Mouse (Mus musculus): Measurements from ENCODE around the gene Afg1l.

The Afg1l gene

GRCm38 (mm10) chr10:42477550-42478340 lies 620 bp downstream of the Afg1l start:
- no peak for DNase-seq (ENCODE audit: low spot score in 2 of 2)

- DNase-seq (ENCODE audit: low spot score in 2 of 2): no peak
Observed at GRCm38 (mm10) chr10:42476774-42477475, 1.4 kb downstream of the Afg1l start.

- DNase-seq (ENCODE audit: low spot score in 2 of 2): no peak
Observed at GRCm38 (mm10) chr10:42474946-42475514, 3.3 kb downstream of the Afg1l start.

- DNase-seq (ENCODE audit: low spot score in 2 of 2): no peak
Observed at GRCm38 (mm10) chr10:42464805-42465204, 13.6 kb downstream of the Afg1l start.

GRCm38 (mm10) chr10:42464224-42464623 lies 14.1 kb downstream of the Afg1l start:
- no peak for DNase-seq (ENCODE audit: low spot score in 2 of 2)

GRCm38 (mm10) chr10:42457557-42458191 lies 20.7 kb downstream of the Afg1l start:
- DNase-seq (ENCODE audit: low spot score in 2 of 2): no peak

GRCm38 (mm10) chr10:42455981-42456380 lies 22.4 kb downstream of the Afg1l start:
- no peak for DNase-seq (ENCODE audit: low spot score in 2 of 2)

GRCm38 (mm10) chr10:42454690-42455089 lies 23.7 kb downstream of the Afg1l start:
- DNase-seq (ENCODE audit: low spot score in 2 of 2): no peak

GRCm38 (mm10) chr10:42454266-42454665 lies 24.1 kb downstream of the Afg1l start:
- no peak for DNase-seq (ENCODE audit: low spot score in 2 of 2)

GRCm38 (mm10) chr10:42449672-42450071 lies 28.7 kb downstream of the Afg1l start:
- DNase-seq (ENCODE audit: low spot score in 2 of 2): no peak

- DNase-seq (ENCODE audit: low spot score in 2 of 2): no peak
Observed at GRCm38 (mm10) chr10:42448371-42448770, 30.0 kb downstream of the Afg1l start.

- DNase-seq (ENCODE audit: low spot score in 2 of 2): peak; percentile 18 to 26
Observed at GRCm38 (mm10) chr10:42446145-42446544, 32.2 kb downstream of the Afg1l start.

GRCm38 (mm10) chr10:42436842-42437805 lies 41.2 kb downstream of the Afg1l start:
- no peak for DNase-seq (ENCODE audit: low spot score in 2 of 2)

GRCm38 (mm10) chr10:42417530-42418174 lies 60.7 kb downstream of the Afg1l start:
- DNase-seq (ENCODE audit: low spot score in 2 of 2): no peak

GRCm38 (mm10) chr10:42415821-42416470 lies 62.4 kb downstream of the Afg1l start:
- DNase-seq (ENCODE audit: low spot score in 2 of 2): no peak

- DNase-seq (ENCODE audit: low spot score in 2 of 2): peak in 1 of 2 experiments; percentile 36
Observed at GRCm38 (mm10) chr10:42410748-42411537, 67.4 kb downstream of the Afg1l start.

GRCm38 (mm10) chr10:42390436-42390835 lies 87.9 kb downstream of the Afg1l start:
- no peak for DNase-seq (ENCODE audit: low spot score in 2 of 2)

- no peak for DNase-seq (ENCODE audit: low spot score in 2 of 2)
Observed at GRCm38 (mm10) chr10:42388181-42388580, 90.2 kb downstream of the Afg1l start.

- no peak for DNase-seq (ENCODE audit: low spot score in 2 of 2)
Observed at GRCm38 (mm10) chr10:42384946-42385644, 93.3 kb downstream of the Afg1l start.

All from right cerebral cortex, adult 2 months (tissue).